Mouse (Mus musculus) embryonic facial prominence, embryonic 14.5 days (tissue): Measurements from ENCODE around the gene Reep3. TPM values are rescaled to one million over a fixed set of nuclear protein-coding genes. Genes with fewer than 3 reads are reported as not detected.
"Not testable (repeated sequence)": the region's sequence is repeated elsewhere in the genome, so short reads cannot be mapped to it uniquely, and the experiment has no call there.

Source experiments
- ATAC-seq: fragments of 200-750 bp; cut with Nextera tagmentation; 2 replicates; pipeline ENCODE4 v1.8.0; 2017; ENCODE audit warnings: low read depth, moderate number of reproducible peaks, moderate TSS enrichment
- DNase-seq: peaks from one replicate; pipeline ENCODE4 v3.0.0-alpha.2; 2015; ENCODE audit warnings: low spot score
- H3K27ac ChIP-seq: fragments of 300-500 bp; sonication (generic); replicated peaks from 2 replicates; pipeline ENCODE4 v1.5.1; 2014; ENCODE audit warnings: low read depth, mild to moderate bottlenecking, low read length, moderate library complexity
- H3K27me3 ChIP-seq: fragments of 300-500 bp; sonication (generic); replicated peaks from 2 replicates; pipeline ENCODE4 v1.6.1; 2014; ENCODE audit warnings: low read length; ENCODE audit not compliant: control insufficient read depth, insufficient read depth
- H3K36me3 ChIP-seq: fragments of 300-500 bp; sonication (generic); 2 replicates; pipeline ENCODE4 v1.6.1; 2014; ENCODE audit warnings: low read length, mixed read lengths; ENCODE audit not compliant: control insufficient read depth, insufficient read depth
- H3K4me1 ChIP-seq: fragments of 300-500 bp; sonication (generic); 2 replicates; pipeline ENCODE4 v1.6.1; 2014; ENCODE audit warnings: antibody characterized with exemption, low read length; ENCODE audit not compliant: control insufficient read depth, insufficient read depth
- H3K4me2 ChIP-seq: fragments of 300-500 bp; sonication (generic); 2 replicates; pipeline ENCODE4 v1.6.1; 2014; ENCODE audit warnings: low read depth, mild to moderate bottlenecking, low read length, moderate library complexity, mixed read lengths
- H3K4me3 ChIP-seq: fragments of 300-500 bp; sonication (generic); 2 replicates; pipeline ENCODE4 v1.5.1; 2014; ENCODE audit warnings: low read depth, mild to moderate bottlenecking, low read length
- H3K9ac ChIP-seq: fragments of 300-500 bp; sonication (generic); 2 replicates; pipeline ENCODE4 v1.6.1; 2014; ENCODE audit warnings: low read depth, mild to moderate bottlenecking, low read length, moderate library complexity, mixed read lengths
- H3K9me3 ChIP-seq: fragments of 300-500 bp; sonication (generic); 2 replicates; pipeline ENCODE4 v1.6.1; 2016; ENCODE audit warnings: low read length; ENCODE audit not compliant: control insufficient read depth
- WGBS: fragments of 180-500 bp; shearing (Covaris S2); extraction: QIAGEN DNeasy Blood & Tissue Kit; methylation state at CpG from one replicate; pipeline ENCODE4 v1.1.7; 2014; 5-methylcytosine and 5-hydroxymethylcytosine counted together
- polyA plus RNA-seq: library from polyadenylated mRNA; unstranded; fragments of >200 nt; fragmentation: Nextera tagmentation; extraction: Ambion mirVana; gene quantifications from 2 replicates; pipeline ENCODE4 v1.2.1, GENCODE M21; 2014

Reep3 gene
- polyA plus RNA-seq, 1 experiment from 2014 or later, result 39.6 TPM

DNA sequence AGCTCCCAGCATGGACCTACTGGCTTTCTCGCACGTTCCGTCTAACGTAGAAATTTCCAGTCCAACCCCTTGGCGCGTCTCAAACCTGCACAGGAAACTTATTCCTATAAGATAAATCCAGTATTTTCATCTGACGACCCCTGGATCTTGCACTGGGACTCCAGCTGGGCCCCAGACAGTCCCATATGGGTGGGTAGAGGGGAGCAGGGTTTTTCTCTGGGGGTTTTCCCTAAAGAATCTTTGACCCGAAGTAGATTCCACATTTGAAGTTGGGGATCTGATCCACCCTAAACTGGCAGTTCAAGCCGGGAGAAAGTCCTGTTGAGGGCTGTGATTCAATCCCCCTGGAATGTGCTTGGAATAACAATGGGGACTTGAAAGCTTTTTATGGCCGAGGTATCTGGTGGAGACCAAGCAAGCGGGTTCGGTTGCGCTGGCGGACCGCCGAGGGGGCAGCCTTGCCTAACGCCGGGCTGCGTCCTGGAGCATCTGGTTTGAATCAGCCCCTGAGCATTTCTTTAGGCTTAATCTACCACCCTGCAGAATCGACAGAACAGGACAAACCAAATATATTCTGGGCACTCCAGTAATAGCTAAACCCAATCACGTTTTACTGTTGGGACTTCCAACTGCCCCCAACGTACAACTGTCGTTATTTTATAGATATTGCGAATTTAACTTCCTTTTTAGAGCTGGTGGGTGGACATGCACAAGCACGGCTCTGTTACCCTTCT, 93.6 kb downstream of the Reep3 start:
- DNase-seq (peak; percentile 92), ATAC-seq (peak; percentile 81)
- H3K9me3 ChIP-seq, result no peaks in the 10 kb centered on the region
- peak overlapping the region; percentile 68 for H3K4me2 ChIP-seq
- H3K9ac ChIP-seq, result peak overlapping the region; percentile 57
- no peaks in the 10 kb centered on the region for H3K36me3 ChIP-seq
- H3K27me3 ChIP-seq, result no peaks in the 10 kb centered on the region
- H3K4me1 ChIP-seq, result peaks cover 32% of the 10 kb centered on the region
- WGBS, result under 1% methylated on average over 25 of the region's 25 CpGs
- H3K27ac ChIP-seq, result peak overlapping the region; percentile 96
- peak overlapping the region; percentile 34 for H3K4me3 ChIP-seq

GRCm38 (mm10) chr10:67002207-67003008, 94.3 kb downstream of the Reep3 start:
- DNase-seq (peak; percentile 93), ATAC-seq (peak; percentile 79)
- peak overlapping the region; percentile 96 for H3K27ac ChIP-seq
- peaks cover 32% of the 10 kb centered on the region for H3K4me1 ChIP-seq
- H3K4me2 ChIP-seq, result peak overlapping the region; percentile 68
- no peaks in the 10 kb centered on the region for H3K27me3 ChIP-seq
- whole genome bisulfite sequencing, result 9% methylated on average over 30 of the region's 30 CpGs
- no peaks in the 10 kb centered on the region for H3K9me3 ChIP-seq
- peak overlapping the region; percentile 34 for H3K4me3 ChIP-seq
- no peaks in the 10 kb centered on the region for H3K36me3 ChIP-seq
- peak overlapping the region; percentile 57 for H3K9ac ChIP-seq

- not testable (repeated sequence) for H3K27me3 ChIP-seq, H3K27ac ChIP-seq, DNase-seq, H3K9ac ChIP-seq, H3K4me2 ChIP-seq, ATAC-seq, H3K36me3 ChIP-seq, H3K9me3 ChIP-seq, H3K4me3 ChIP-seq
- 88% methylated on average over 13 of the region's 13 CpGs for WGBS
- H3K4me1 ChIP-seq, result peaks cover 32% of the 10 kb centered on the region
Observed at GRCm38 (mm10) chr10:67000958-67001615, 95.7 kb downstream of the Reep3 start.

- peaks cover 31% of the 10 kb centered on the region for H3K4me1 ChIP-seq
- WGBS, result 86% methylated on average over 5 of the region's 5 CpGs
- no peaks in the 10 kb centered on the region for H3K9me3 ChIP-seq
- H3K27ac ChIP-seq, result no peak overlapping the region
- H3K36me3 ChIP-seq, result no peaks in the 10 kb centered on the region
- H3K27me3 ChIP-seq, result no peaks in the 10 kb centered on the region
- H3K4me2 ChIP-seq, result no peak overlapping the region
- no peak overlapping the region for H3K4me3 ChIP-seq
- DNase-seq (no peak), ATAC-seq (no peak)
- no peak overlapping the region for H3K9ac ChIP-seq
Observed at GRCm38 (mm10) chr10:67000136-67000535, 96.6 kb downstream of the Reep3 start.

DNA sequence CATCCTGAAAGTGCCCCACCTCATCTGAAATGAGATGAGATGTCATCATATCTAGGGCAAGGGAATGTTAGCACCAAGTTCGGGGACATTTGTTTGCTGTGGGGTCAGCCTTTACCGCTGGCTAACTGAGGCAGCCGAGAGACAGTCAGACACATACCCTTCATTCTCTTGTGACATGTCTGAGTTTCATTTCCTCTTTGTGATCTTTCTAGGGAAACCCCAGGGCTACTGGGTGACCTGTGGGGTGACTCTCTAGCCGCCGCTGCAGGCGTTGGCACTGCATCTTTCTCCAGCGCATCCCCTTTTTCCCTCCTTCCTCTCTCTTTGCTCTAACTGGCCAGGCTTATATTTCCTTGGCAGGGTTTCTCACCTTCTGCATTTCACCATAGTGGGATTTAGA, 98.0 kb downstream of the Reep3 start:
- H3K27me3 ChIP-seq, result no peaks in the 10 kb centered on the region
- H3K27ac ChIP-seq, result no peak overlapping the region
- DNase-seq (no peak), ATAC-seq (no peak)
- no peak overlapping the region for H3K4me3 ChIP-seq
- WGBS, result 90% methylated on average over 7 of the region's 7 CpGs
- H3K4me1 ChIP-seq, result peaks cover 24% of the 10 kb centered on the region
- H3K9me3 ChIP-seq, result no peaks in the 10 kb centered on the region
- no peak overlapping the region for H3K9ac ChIP-seq
- H3K4me2 ChIP-seq, result no peak overlapping the region
- no peaks in the 10 kb centered on the region for H3K36me3 ChIP-seq

DNA sequence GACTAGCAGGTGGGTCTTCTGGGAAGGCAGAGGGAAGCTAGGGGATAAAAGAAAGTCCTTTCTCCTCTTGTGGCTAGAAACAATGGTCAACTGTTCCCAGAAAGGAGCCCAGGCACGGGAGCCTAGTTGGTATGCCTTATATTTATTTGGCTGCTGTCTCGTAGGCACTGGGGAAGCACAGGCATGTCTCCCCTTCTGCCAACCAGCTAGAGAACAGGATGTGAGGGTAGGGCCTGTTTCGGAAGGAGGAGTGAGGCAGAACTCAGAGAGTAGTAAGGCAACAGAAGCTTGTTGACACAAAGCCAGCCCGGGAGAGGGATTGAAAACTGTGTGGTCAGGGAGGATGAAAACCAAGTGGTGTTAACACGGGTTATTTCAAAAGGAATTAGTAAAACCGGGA, 101.6 kb downstream of the Reep3 start:
- Histone ChIP-seq H3K4me2 (no peak overlapping the region), H3K9ac (no peak overlapping the region), H3K9me3 (no peaks in the 10 kb centered on the region), H3K27me3 (no peaks in the 10 kb centered on the region), H3K36me3 (no peaks in the 10 kb centered on the region), H3K4me3 (no peak overlapping the region), H3K4me1 (peaks cover 7% of the 10 kb centered on the region), H3K27ac (peak overlapping the region; percentile 50)
- DNase-seq, result peak; percentile 36
- ATAC-seq, result no peak
- WGBS, result 37% methylated on average over 6 of the region's 6 CpGs

DNA sequence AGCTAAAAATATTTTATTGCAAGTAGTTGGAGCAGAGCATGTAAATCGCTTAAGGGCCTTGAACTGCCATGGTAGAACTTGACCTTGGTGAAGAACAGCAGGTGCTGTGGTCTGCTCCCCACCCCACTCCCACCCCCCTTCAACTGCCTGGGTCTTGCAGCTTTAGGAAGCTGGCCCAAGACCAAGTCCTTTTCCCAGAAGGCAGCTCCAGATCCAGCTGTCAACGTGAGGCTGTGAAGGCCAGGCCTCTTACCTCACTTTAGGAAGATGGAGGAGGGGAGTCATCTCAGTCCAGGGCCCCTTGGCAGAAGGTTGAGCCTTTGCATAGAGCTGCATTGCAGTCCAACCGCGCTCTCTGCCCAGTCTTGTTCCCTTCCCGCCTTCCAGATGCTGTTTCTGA, 102.3 kb downstream of the Reep3 start:
- Histone ChIP-seq H3K9ac (no peak overlapping the region), H3K4me2 (no peak overlapping the region), H3K27ac (peak overlapping the region; percentile 50), H3K4me3 (no peak overlapping the region), H3K27me3 (no peaks in the 10 kb centered on the region), H3K4me1 (peaks cover 7% of the 10 kb centered on the region), H3K9me3 (0 out of 2 replicates have a peak, but pooled peaks cover 7% of the 10 kb centered on the region), H3K36me3 (no peaks in the 10 kb centered on the region)
- DNase-seq (peak; percentile 84), ATAC-seq (peak; percentile 80)
- WGBS, result 49% methylated on average over 5 of the region's 5 CpGs

DNA sequence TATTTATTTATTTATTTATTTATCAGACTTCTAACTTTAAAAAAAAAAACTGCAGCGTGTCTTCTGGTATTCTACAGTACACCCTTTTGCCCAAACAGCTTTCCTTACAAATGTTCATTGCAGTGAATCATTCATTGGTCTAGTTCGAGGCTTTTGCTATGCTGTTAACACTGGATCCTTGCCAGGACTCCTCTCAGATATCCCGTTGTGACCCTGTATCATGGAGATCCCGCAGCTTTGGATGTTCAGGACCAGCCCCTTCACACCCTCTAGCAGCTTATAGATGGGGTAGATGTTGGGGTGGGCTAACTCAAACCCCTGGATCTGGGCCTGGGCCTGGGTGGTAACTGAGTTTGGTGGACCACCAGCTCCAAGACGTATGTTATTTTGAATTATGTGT, 104.2 kb downstream of the Reep3 start:
- DNase-seq (peak; percentile 23), ATAC-seq (no peak)
- no peak overlapping the region for H3K4me2 ChIP-seq
- no peak overlapping the region for H3K27ac ChIP-seq
- H3K27me3 ChIP-seq, result no peaks in the 10 kb centered on the region
- H3K9me3 ChIP-seq, result 0 out of 2 replicates have a peak, but pooled peaks cover 16% of the 10 kb centered on the region
- H3K36me3 ChIP-seq, result no peaks in the 10 kb centered on the region
- no peak overlapping the region for H3K4me3 ChIP-seq
- 57% methylated on average over 5 of the region's 5 CpGs for WGBS
- peaks cover 7% of the 10 kb centered on the region for H3K4me1 ChIP-seq
- no peak overlapping the region for H3K9ac ChIP-seq
